Mouse (Mus musculus): ENCODE results near the gene Zfp773. TPM values are rescaled to one million over a fixed set of nuclear protein-coding genes. Genes with fewer than 3 reads are reported as not detected.

The Zfp773 gene
- 0.65 TPM for polyA plus RNA-seq (2014; fragmentation: Illumina TruSeq; extraction: RNeasy Lipid Tissue Mini Kit (QIAGEN cat#74804); ENCODE audit: insufficient read depth, low read depth, low replicate concordance)

GRCm38 (mm10) chr7:7136379-7136866 is at the start of gene Zfp773:
Gene Zfp773, minus strand, starts transcription at chr7:7136755.

GRCm38 (mm10) chr7:7171227-7172147 is 34.9 kb upstream of the Zfp773 start, which contains the start of gene Zfp418:
Gene Zfp418, plus strand, starts transcription at chr7:7171330.

DNA sequence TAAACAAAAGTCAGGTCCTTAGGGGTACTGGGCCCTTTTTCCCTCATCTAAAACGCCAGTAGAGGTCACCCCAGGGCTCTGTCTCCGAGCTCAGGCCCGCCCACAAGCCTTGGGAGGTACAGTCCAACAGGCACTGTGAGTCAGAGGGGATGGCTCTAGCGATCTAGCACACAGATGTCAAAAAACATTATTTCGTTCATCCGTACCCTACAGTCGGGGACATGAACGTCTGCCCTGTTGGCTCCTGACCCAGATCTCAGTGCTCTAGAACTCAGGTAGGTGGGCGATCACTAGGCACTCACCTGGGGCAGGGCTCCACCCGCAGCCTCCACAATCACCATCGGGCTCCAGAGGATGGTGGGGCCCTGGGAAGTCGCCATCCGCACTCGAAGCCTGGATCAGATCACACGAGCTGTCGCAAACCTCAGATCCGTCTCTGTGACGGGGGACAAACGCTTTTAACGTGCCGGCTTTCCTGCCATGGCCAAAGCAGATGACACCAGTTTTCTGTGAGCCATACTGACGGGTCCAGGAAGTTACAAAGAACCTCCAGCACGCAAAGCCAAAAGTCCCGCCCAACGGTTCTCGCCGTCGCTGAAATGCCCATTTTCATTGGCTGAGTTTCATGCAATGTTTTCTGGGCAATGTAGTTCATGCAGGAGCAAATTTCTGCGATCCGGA is 15.5 kb downstream of the Zfp773 start, which contains the start of gene Zfp954:
TSS of gene Zfp954 (minus strand) at position 568 of the 681 bp plus-strand sequence.

Other genes with a start within 250 kb of the Zfp773 start
- gene Aurkc, start 141.5 kb downstream of the Zfp773 start, polyA plus RNA-seq (2014; fragmentation: Illumina TruSeq; extraction: RNeasy Lipid Tissue Mini Kit (QIAGEN cat#74804); ENCODE audit: insufficient read depth, low read depth, low replicate concordance), result not detected
- 10.7 TPM for gene Zfp954, start 15.3 kb downstream of the Zfp773 start, polyA plus RNA-seq (2014; fragmentation: Illumina TruSeq; extraction: RNeasy Lipid Tissue Mini Kit (QIAGEN cat#74804); ENCODE audit: insufficient read depth, low read depth, low replicate concordance)
- gene Zfp418, start 34.6 kb upstream of the Zfp773 start, polyA plus RNA-seq (2014; fragmentation: Illumina TruSeq; extraction: RNeasy Lipid Tissue Mini Kit (QIAGEN cat#74804); ENCODE audit: insufficient read depth, low read depth, low replicate concordance), result 1.4 TPM
- gene Zfp772, start 73.2 kb upstream of the Zfp773 start, polyA plus RNA-seq (2014; fragmentation: Illumina TruSeq; extraction: RNeasy Lipid Tissue Mini Kit (QIAGEN cat#74804); ENCODE audit: insufficient read depth, low read depth, low replicate concordance), result 3.9 TPM
- 0.37 TPM for gene Vmn2r29, start 110.6 kb upstream of the Zfp773 start, polyA plus RNA-seq (2014; fragmentation: Illumina TruSeq; extraction: RNeasy Lipid Tissue Mini Kit (QIAGEN cat#74804); ENCODE audit: insufficient read depth, low read depth, low replicate concordance)
- 3.3 TPM for gene Gm45844, start 141.5 kb upstream of the Zfp773 start, polyA plus RNA-seq (2014; fragmentation: Illumina TruSeq; extraction: RNeasy Lipid Tissue Mini Kit (QIAGEN cat#74804); ENCODE audit: insufficient read depth, low read depth, low replicate concordance)
- 20.3 TPM for gene Clcn4, start 164.1 kb upstream of the Zfp773 start, polyA plus RNA-seq (2014; fragmentation: Illumina TruSeq; extraction: RNeasy Lipid Tissue Mini Kit (QIAGEN cat#74804); ENCODE audit: insufficient read depth, low read depth, low replicate concordance)
- gene Vmn2r30, start 200.9 kb upstream of the Zfp773 start, polyA plus RNA-seq (2014; fragmentation: Illumina TruSeq; extraction: RNeasy Lipid Tissue Mini Kit (QIAGEN cat#74804); ENCODE audit: insufficient read depth, low read depth, low replicate concordance), result not detected
- not detected for gene Gm45783, start 237.8 kb upstream of the Zfp773 start, polyA plus RNA-seq (2014; fragmentation: Illumina TruSeq; extraction: RNeasy Lipid Tissue Mini Kit (QIAGEN cat#74804); ENCODE audit: insufficient read depth, low read depth, low replicate concordance)